Mouse (Mus musculus) embryonic facial prominence, embryonic 10.5 days (tissue): Measurements from ENCODE around the gene Sipa1. TPM values are rescaled to one million over a fixed set of nuclear protein-coding genes. Genes with fewer than 3 reads are reported as not detected.
A peak's percentile ranks its signal among the peaks of the same experiment; 100 is the strongest.

Experiments
- DNase-seq: peaks from one replicate; pipeline ENCODE4 v3.0.0-alpha.2; 2017; ENCODE audit warnings: low spot score
- H3K27ac ChIP-seq: fragments of 300-500 bp; sonication (generic); replicated peaks from 2 replicates; pipeline ENCODE4 v1.5.1; 2016; ENCODE audit warnings: mild to moderate bottlenecking
- H3K27me3 ChIP-seq: fragments of 300-500 bp; sonication (generic); replicated peaks from 2 replicates; pipeline ENCODE4 v1.6.1; 2016; ENCODE audit warnings: low read depth, mild to moderate bottlenecking; ENCODE audit not compliant: poor library complexity, severe bottlenecking
- H3K36me3 ChIP-seq: fragments of 300-500 bp; sonication (generic); replicated peaks from 2 replicates; pipeline ENCODE4 v1.6.1; 2016; ENCODE audit warnings: mild to moderate bottlenecking, moderate library complexity
- H3K4me1 ChIP-seq: fragments of 300-500 bp; sonication (generic); 2 replicates; pipeline ENCODE4 v1.6.1; 2016
- H3K4me3 ChIP-seq: fragments of 300-500 bp; sonication (generic); 2 replicates; pipeline ENCODE4 v1.5.1; 2016; ENCODE audit warnings: mild to moderate bottlenecking, moderate library complexity
- H3K9me3 ChIP-seq: fragments of 300-500 bp; sonication (generic); 2 replicates; pipeline ENCODE4 v1.6.1; 2016; ENCODE audit warnings: mild to moderate bottlenecking
- WGBS: fragments of 180-500 bp; shearing (Covaris S2); methylation state at CpG from one replicate; pipeline ENCODE4 v1.1.7; 2016; 5-methylcytosine and 5-hydroxymethylcytosine counted together
- polyA plus RNA-seq: library from polyadenylated mRNA; unstranded; fragments of >200 nt; fragmentation: Nextera tagmentation; extraction: Ambion mirVana; gene quantifications from 2 replicates; pipeline ENCODE4 v1.2.1, GENCODE M21; 2016

Gene Sipa1
- 28.7 and 31.2 TPM in 2 replicates for polyA plus RNA-seq

DNA sequence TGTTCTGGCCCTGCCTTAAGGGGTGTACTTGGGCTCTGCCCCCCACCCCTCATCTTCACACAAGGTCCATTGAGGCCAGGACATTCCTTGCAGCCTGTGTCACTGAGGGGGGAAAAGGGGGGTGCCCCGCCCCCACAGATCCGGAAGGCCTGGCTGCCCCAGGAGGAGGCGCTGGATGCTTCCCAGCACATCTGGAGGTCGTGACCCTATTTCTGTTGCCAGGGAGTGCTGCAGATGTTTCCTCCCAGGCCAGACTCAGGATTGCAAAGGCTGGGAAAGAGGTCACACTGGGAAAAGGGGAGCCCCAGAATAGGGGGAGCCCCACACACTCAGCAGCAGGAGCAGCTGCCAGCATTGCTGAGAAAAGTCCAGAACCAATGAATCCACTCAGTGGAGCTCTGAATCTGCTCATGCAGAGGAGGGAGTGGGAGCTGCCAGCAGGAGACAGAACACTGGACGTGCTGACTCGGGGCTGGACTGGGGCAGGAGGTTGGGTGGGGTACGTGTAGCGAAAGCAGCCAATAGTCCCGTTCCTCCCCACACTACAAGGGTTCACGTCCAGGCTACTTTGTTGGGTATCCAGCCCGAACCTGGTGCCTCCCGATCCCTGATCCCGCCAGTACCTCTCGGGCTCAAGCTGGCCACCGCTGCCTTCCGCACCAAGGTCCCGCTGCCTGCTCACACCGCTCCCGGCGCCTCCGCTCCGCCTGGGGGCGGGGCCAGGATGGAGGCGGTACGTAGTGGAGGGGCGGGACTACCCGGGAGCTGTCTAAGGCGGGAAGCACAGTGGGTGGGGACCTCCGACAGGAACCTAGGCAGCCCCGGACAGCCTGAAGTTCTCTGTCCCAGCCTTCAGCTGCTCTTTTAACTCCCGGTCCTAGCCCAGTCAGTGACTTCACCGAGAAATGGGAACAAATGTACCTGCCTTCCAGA lies at the start of gene Sipa1:
Gene Sipa1 (minus strand): TSS at position 727 of the 933 bp plus-strand sequence.
- H3K27ac ChIP-seq = peak within 1 kb of the TSS; percentile 86
- under 1% methylated on average over 32 of the region's 32 CpGs for WGBS
- DNase-seq = peak; percentile 93

GRCm38 (mm10) chr19:5713255-5713654 lies 49.7 kb upstream of the Sipa1 start:
- no peaks in the 10 kb centered on the region for H3K9me3 ChIP-seq
- no peak for DNase-seq
- peaks cover 79% of the 10 kb centered on the region for H3K36me3 ChIP-seq
- 75% methylated on average over 5 of the region's 5 CpGs for WGBS
- H3K4me1 ChIP-seq = peaks cover 41% of the 10 kb centered on the region
- no peak overlapping the region for H3K4me3 ChIP-seq
- no peak overlapping the region for H3K27ac ChIP-seq
- H3K27me3 ChIP-seq = peaks cover 21% of the 10 kb centered on the region

More for the DNA sequence above, at the start of gene Sipa1:
- peaks cover 52% of the 10 kb centered on the region for H3K4me1 ChIP-seq
- no peaks in the 10 kb centered on the region for H3K27me3 ChIP-seq
- H3K4me3 ChIP-seq = peak within 1 kb of the TSS; percentile 67
- peaks cover 71% of the 10 kb centered on the region for H3K36me3 ChIP-seq
- no peaks in the 10 kb centered on the region for H3K9me3 ChIP-seq

DNA sequence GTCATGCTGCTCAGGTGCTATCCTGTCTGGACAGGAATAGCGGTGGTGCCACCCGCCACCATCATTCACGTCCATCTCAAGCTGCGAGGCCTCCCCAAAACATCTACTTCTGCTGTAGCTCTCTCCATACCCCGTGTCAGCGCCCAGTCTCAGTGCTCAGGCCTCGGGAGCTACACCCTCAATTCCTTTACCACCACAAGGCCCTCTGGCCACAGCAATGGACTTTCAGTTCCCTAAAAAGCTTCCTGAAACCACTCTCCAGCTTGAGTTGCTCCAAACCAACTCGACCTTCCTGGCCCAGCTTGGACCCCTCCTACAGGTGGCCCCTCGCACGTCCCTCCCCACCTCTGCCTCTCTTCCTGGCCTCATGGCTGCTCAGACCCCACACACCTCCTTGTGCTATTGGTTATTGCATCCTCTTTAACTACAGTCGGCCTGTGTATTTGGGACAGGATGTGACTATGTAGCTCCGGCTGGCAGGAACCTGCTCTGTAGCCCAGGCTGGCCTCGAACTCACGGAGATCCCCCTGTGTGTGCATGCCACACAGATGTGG lies 48.5 kb upstream of the Sipa1 start:
- peaks cover 36% of the 10 kb centered on the region for H3K4me1 ChIP-seq
- no peak for DNase-seq
- H3K27ac ChIP-seq = no peak overlapping the region
- 90% methylated on average over 14 of the region's 14 CpGs for WGBS
- H3K4me3 ChIP-seq = no peak overlapping the region
- peaks cover 79% of the 10 kb centered on the region for H3K36me3 ChIP-seq
- no peaks in the 10 kb centered on the region for H3K9me3 ChIP-seq
- peaks cover 12% of the 10 kb centered on the region for H3K27me3 ChIP-seq

DNA sequence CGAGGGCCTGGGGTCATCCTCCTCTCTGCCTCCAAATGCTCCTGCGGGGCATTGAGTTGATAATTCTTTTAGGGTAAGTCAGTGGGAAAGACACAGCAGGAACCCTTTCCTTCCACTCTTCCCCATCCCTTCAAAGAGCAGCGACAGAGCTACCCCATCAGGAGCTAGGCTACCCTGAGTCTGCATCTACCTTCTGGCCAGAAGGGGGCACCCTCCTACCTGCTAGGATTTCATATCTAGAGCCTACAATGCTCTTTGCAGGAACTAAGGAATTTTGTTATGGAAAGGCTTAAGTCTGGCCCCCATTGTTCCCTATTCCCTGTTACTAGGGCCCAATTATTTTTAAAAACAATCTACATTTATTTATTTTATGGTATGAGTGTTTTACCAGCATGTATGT lies 47.7 kb upstream of the Sipa1 start:
- H3K27ac ChIP-seq = no peak overlapping the region
- peaks cover 28% of the 10 kb centered on the region for H3K4me1 ChIP-seq
- H3K9me3 ChIP-seq = no peaks in the 10 kb centered on the region
- peaks cover 84% of the 10 kb centered on the region for H3K36me3 ChIP-seq
- peaks cover 8% of the 10 kb centered on the region for H3K27me3 ChIP-seq
- no peak overlapping the region for H3K4me3 ChIP-seq
- peak; percentile 66 for DNase-seq
- 10% methylated on average over 3 of the region's 3 CpGs for WGBS

DNA sequence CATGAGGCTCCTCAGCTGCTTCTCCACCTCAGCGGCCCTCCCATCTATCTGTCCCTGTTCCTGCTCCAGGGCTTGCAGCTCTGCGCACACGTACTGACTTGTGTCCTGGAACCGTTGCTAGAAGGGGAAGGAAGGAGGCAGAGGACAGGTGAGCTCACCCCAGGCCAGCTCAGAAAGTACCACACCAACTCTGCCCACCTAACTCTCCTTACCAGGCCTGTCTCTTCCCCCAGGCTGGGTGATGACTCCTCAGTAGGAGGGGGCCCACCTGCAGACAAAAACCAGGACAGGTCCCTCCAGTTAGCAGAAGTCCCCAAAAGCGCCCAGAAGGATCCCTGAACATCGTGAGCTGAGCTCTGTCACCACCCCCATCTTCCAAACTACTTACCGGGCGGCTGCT lies 47.1 kb upstream of the Sipa1 start:
- Histone ChIP-seq H3K27me3 (peaks cover 2% of the 10 kb centered on the region), H3K9me3 (no peaks in the 10 kb centered on the region), H3K4me1 (peaks cover 22% of the 10 kb centered on the region), H3K36me3 (peaks cover 81% of the 10 kb centered on the region), H3K4me3 (no peak overlapping the region), H3K27ac (no peak overlapping the region)
- 78% methylated on average over 8 of the region's 8 CpGs for whole genome bisulfite sequencing
- no peak for DNase-seq

- Histone ChIP-seq H3K36me3 (peaks cover 76% of the 10 kb centered on the region), H3K9me3 (no peaks in the 10 kb centered on the region), H3K4me3 (no peak overlapping the region), H3K27ac (no peak overlapping the region), H3K4me1 (peaks cover 19% of the 10 kb centered on the region), H3K27me3 (no peaks in the 10 kb centered on the region)
- 90% methylated on average over 6 of the region's 6 CpGs for WGBS
- DNase-seq = no peak
These were observed 46.6 kb upstream of the Sipa1 start for GRCm38 (mm10) chr19:5710068-5710467.

- H3K36me3 ChIP-seq = peaks cover 87% of the 10 kb centered on the region
- WGBS = 43% methylated on average over 10 of the region's 10 CpGs
- no peaks in the 10 kb centered on the region for H3K27me3 ChIP-seq
- DNase-seq = no peak
- no peaks in the 10 kb centered on the region for H3K9me3 ChIP-seq
- no peak overlapping the region for H3K4me3 ChIP-seq
- no peak overlapping the region for H3K27ac ChIP-seq
- peaks cover 7% of the 10 kb centered on the region for H3K4me1 ChIP-seq
These were observed 41.5 kb upstream of the Sipa1 start for GRCm38 (mm10) chr19:5704801-5705571.

- peaks cover 87% of the 10 kb centered on the region for H3K36me3 ChIP-seq
- DNase-seq = no peak
- H3K4me1 ChIP-seq = peaks cover 7% of the 10 kb centered on the region
- H3K9me3 ChIP-seq = no peaks in the 10 kb centered on the region
- WGBS = 82% methylated on average over 17 of the region's 17 CpGs
- no peak within 1 kb of the TSS for H3K27ac ChIP-seq
- 0 out of 2 replicates have a peak within 1 kb of the TSS, but pooled peaks have one; percentile 5 for H3K4me3 ChIP-seq
- H3K27me3 ChIP-seq = no peaks in the 10 kb centered on the region
These were observed 40.8 kb upstream of the Sipa1 start, which contains the start of gene Kcnk7 for GRCm38 (mm10) chr19:5704163-5704800. TSS of gene Kcnk7 (plus strand) at chr19:5704367.

DNA sequence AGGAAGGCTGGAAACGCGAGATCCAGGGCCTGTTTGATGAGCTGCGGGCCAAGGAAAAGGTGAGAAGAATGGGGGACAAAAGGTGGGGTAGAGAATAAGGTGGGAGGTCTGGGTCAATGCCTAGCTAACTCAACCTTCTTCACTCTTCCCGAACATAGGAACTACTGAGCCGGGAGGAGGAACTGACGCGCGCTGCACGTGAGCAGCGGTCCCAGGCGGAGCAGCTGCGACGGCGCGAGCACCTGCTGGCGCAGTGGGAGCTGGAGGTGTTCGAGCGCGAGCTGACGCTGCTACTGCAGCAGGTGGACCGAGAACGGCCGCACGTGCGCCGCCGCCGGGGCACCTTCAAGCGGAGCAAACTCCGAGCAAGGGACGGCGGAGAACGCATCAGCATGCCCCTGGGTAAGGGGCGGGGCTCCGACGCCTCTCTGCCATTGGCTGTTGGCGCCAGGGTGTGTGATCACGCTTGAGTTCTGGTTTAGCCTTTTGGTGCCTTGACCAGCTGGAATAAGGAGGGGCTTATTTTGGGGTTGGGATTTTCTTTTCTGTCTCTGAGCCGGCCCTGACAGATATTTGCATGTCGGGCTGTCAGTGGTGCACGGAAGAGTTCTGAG lies 32.4 kb upstream of the Sipa1 start:
- Histone ChIP-seq H3K9me3 (no peaks in the 10 kb centered on the region), H3K4me1 (peaks cover 47% of the 10 kb centered on the region), H3K4me3 (peak overlapping the region; percentile 50), H3K27ac (no peak overlapping the region), H3K27me3 (peaks cover 10% of the 10 kb centered on the region), H3K36me3 (peaks cover 100% of the 10 kb centered on the region)
- WGBS = 15% methylated on average over 41 of the region's 41 CpGs
- peak; percentile 70 for DNase-seq

GRCm38 (mm10) chr19:5693801-5694200 lies 30.3 kb upstream of the Sipa1 start:
- peaks cover 59% of the 10 kb centered on the region for H3K4me1 ChIP-seq
- H3K27me3 ChIP-seq = peaks cover 10% of the 10 kb centered on the region
- peaks cover 87% of the 10 kb centered on the region for H3K36me3 ChIP-seq
- 84% methylated on average over 6 of the region's 6 CpGs for WGBS
- no peaks in the 10 kb centered on the region for H3K9me3 ChIP-seq
- peak overlapping the region; percentile 97; the same call in 1 of the 2 replicates for H3K4me3 ChIP-seq
- no peak for DNase-seq
- H3K27ac ChIP-seq = no peak overlapping the region

DNA sequence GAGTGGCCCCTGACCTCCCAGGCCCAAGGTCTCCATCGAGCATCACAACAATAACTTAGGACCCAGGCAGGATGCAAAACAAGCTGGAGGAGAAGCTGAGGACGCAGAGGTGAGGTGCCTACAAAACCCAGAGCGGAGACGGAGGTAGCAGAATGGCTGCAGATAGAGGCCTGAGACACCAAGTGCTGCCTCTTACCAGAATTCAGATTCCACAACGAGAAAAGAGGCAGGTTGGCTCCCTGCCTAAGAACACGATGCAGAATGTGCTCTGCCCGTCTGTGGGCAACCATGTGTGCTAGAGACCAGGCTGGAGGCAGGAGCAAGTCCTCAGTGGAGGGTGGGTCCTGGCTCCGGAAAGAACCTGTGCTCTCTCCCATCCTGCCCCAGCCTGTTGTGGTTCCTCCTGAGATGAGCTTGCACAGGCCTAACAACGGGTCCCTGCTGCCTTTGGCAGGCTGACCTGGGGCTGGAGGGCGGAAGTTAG lies 29.4 kb upstream of the Sipa1 start:
- Histone ChIP-seq H3K27ac (peak overlapping the region; percentile 82), H3K36me3 (peaks cover 78% of the 10 kb centered on the region), H3K4me3 (peak overlapping the region; percentile 97)

More for the DNA sequence above, 29.4 kb upstream of the Sipa1 start:
- Histone ChIP-seq H3K27me3 (peaks cover 10% of the 10 kb centered on the region), H3K4me1 (peaks cover 62% of the 10 kb centered on the region), H3K9me3 (no peaks in the 10 kb centered on the region)
- no peak for DNase-seq
- WGBS = 73% methylated on average over 10 of the region's 10 CpGs
